Mouse (Mus musculus): ENCODE data around the gene Cracr2b. TPM values are rescaled to one million over a fixed set of nuclear protein-coding genes. Genes with fewer than 3 reads are reported as not detected.

Gene Cracr2b
- polyA plus RNA-seq, 1 experiment from 2014 or later = 23.7 TPM

DNA sequence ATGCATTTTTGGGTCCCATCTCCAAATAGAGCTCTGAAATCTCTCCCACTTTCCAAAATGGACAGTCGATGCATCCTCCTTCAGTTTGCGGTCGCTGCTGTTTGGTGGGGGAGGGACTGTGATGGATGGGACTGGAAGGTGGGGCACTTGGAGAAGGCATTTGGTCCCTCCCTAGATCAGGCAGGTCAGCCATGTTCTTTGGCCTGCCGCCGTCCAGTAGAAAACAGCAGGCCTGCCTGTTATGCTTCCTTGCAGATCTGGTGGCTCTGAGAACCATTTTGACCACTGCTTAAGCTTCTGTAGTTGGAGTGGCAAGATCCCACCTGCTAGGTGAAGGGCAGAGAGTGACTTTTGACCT lies 7.2 kb downstream of the Cracr2b start:
- no peaks in the 10 kb centered on the region for H3K9me3 ChIP-seq (ENCODE audit: low read length)
- WGBS = 4% methylated on average over 5 of the region's 5 CpGs
- H3K4me3 ChIP-seq (ENCODE audit: low read length) = peak overlapping the region; percentile 85
- H3K27ac ChIP-seq (ENCODE audit: low read length) = peak overlapping the region; percentile 97
- peaks cover 50% of the 10 kb centered on the region for H3K4me1 ChIP-seq (ENCODE audit: insufficient read depth, low read length)
- peak overlapping the region; percentile 90 for H3K9ac ChIP-seq (replicated peaks; ENCODE audit: low read length)
- peaks cover 26% of the 10 kb centered on the region for H3K36me3 ChIP-seq (ENCODE audit: insufficient read depth, low read length)
- H3K4me2 ChIP-seq (replicated peaks; ENCODE audit: low read depth, low read length) = peak overlapping the region; percentile 92
- peaks cover 23% of the 10 kb centered on the region for H3K27me3 ChIP-seq (ENCODE audit: insufficient read depth, low read length)
- no peak for ATAC-seq (ENCODE audit: low FRiP score, low TSS enrichment)

- 10% methylated on average over 8 of the region's 8 CpGs for WGBS
- Histone ChIP-seq H3K27ac (ENCODE audit: low read length) (peak overlapping the region; percentile 97), H3K36me3 (ENCODE audit: insufficient read depth, low read length) (peaks cover 26% of the 10 kb centered on the region)
Observed at GRCm38 (mm10) chr7:141468522-141469211, 7.8 kb downstream of the Cracr2b start.

GRCm38 (mm10) chr7:141469352-141469751 lies 8.5 kb downstream of the Cracr2b start:
- peak overlapping the region; percentile 85; the same call in 1 of the 2 replicates for H3K4me3 ChIP-seq (ENCODE audit: low read length)
- no peak for ATAC-seq (ENCODE audit: low FRiP score, low TSS enrichment)
- WGBS = 51% methylated on average over 6 of the region's 6 CpGs

More at GRCm38 (mm10) chr7:141468522-141469211, 7.8 kb downstream of the Cracr2b start:
- Histone ChIP-seq H3K4me3 (ENCODE audit: low read length) (peak overlapping the region; percentile 85), H3K27me3 (ENCODE audit: insufficient read depth, low read length) (peaks cover 18% of the 10 kb centered on the region), H3K9ac (replicated peaks; ENCODE audit: low read length) (peak overlapping the region; percentile 90), H3K9me3 (ENCODE audit: low read length) (no peaks in the 10 kb centered on the region), H3K4me2 (replicated peaks; ENCODE audit: low read depth, low read length) (peak overlapping the region; percentile 92), H3K4me1 (ENCODE audit: insufficient read depth, low read length) (peaks cover 52% of the 10 kb centered on the region)
- peak; percentile 78 for ATAC-seq (ENCODE audit: low FRiP score, low TSS enrichment)

GRCm38 (mm10) chr7:141469901-141470636 lies 9.2 kb downstream of the Cracr2b start:
- Histone ChIP-seq H3K9ac (replicated peaks; ENCODE audit: low read length) (0 out of 2 replicates have a peak overlapping the region, but pooled peaks have one; percentile 90), H3K36me3 (ENCODE audit: insufficient read depth, low read length) (peaks cover 26% of the 10 kb centered on the region), H3K9me3 (ENCODE audit: low read length) (no peaks in the 10 kb centered on the region), H3K4me3 (ENCODE audit: low read length) (no peak overlapping the region), H3K27ac (ENCODE audit: low read length) (peak overlapping the region; percentile 97), H3K27me3 (ENCODE audit: insufficient read depth, low read length) (0 out of 2 replicates have a peak, but pooled peaks cover 5% of the 10 kb centered on the region), H3K4me1 (ENCODE audit: insufficient read depth, low read length) (peaks cover 46% of the 10 kb centered on the region), H3K4me2 (replicated peaks; ENCODE audit: low read depth, low read length) (no peak overlapping the region)
- ATAC-seq (ENCODE audit: low FRiP score, low TSS enrichment) = no peak
- WGBS = 88% methylated on average over 18 of the region's 18 CpGs

More at GRCm38 (mm10) chr7:141469352-141469751, 8.5 kb downstream of the Cracr2b start:
- Histone ChIP-seq H3K27me3 (ENCODE audit: insufficient read depth, low read length) (peaks cover 11% of the 10 kb centered on the region), H3K4me1 (ENCODE audit: insufficient read depth, low read length) (peaks cover 53% of the 10 kb centered on the region), H3K4me2 (replicated peaks; ENCODE audit: low read depth, low read length) (peak overlapping the region; percentile 92), H3K9me3 (ENCODE audit: low read length) (no peaks in the 10 kb centered on the region), H3K9ac (replicated peaks; ENCODE audit: low read length) (peak overlapping the region; percentile 90), H3K27ac (ENCODE audit: low read length) (peak overlapping the region; percentile 97), H3K36me3 (ENCODE audit: insufficient read depth, low read length) (peaks cover 26% of the 10 kb centered on the region)

DNA sequence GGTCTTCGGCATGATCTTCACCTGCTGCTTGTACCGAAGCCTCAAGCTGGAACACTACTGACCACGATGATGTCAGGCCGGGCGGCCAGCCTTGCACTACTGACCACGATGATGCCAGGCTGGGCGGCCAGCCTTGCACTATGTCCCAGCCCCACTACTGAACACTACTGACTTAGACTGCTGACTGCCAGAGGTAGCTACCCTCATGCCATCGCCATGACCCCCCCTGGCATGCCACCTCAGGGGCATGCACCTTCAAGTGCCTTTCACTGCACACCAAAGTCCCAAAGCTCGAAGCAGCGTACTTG lies 9.7 kb downstream of the Cracr2b start:
- Histone ChIP-seq H3K4me1 (ENCODE audit: insufficient read depth, low read length) (peaks cover 42% of the 10 kb centered on the region), H3K4me2 (replicated peaks; ENCODE audit: low read depth, low read length) (no peak overlapping the region), H3K9ac (replicated peaks; ENCODE audit: low read length) (no peak overlapping the region)

DNA sequence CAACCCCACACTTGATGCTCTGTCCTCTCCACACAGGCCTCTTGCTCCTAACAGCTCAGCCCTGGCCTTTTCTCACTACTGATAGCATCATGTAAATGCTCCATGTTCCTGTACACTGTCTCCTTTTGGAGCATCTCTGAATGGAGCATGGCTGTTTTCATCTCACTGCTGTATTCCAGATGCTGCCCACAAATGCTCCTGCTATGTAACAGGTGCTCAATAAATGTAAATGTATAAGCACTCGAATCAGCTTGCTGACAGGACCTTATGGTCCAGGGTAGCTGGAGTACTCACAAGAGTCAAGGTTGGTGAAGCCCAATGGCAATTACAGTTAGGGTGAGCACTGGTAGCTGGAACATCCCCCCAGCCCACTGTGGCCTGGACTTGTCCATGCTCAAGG lies 10.3 kb downstream of the Cracr2b start:
- peaks cover 26% of the 10 kb centered on the region for H3K36me3 ChIP-seq (ENCODE audit: insufficient read depth, low read length)
- no peaks in the 10 kb centered on the region for H3K9me3 ChIP-seq (ENCODE audit: low read length)
- peaks cover 46% of the 10 kb centered on the region for H3K4me1 ChIP-seq (ENCODE audit: insufficient read depth, low read length)
- ATAC-seq (ENCODE audit: low FRiP score, low TSS enrichment) = no peak
- H3K4me3 ChIP-seq (ENCODE audit: low read length) = no peak overlapping the region
- H3K4me2 ChIP-seq (replicated peaks; ENCODE audit: low read depth, low read length) = no peak overlapping the region
- WGBS = 79% methylated on average over 1 of the region's 1 CpGs
- H3K9ac ChIP-seq (replicated peaks; ENCODE audit: low read length) = no peak overlapping the region
- H3K27ac ChIP-seq (ENCODE audit: low read length) = no peak overlapping the region
- H3K27me3 ChIP-seq (ENCODE audit: insufficient read depth, low read length) = no peaks in the 10 kb centered on the region

More for the DNA sequence above, 9.7 kb downstream of the Cracr2b start:
- ATAC-seq (ENCODE audit: low FRiP score, low TSS enrichment) = no peak
- 91% methylated on average over 10 of the region's 10 CpGs for WGBS
- Histone ChIP-seq H3K9me3 (ENCODE audit: low read length) (no peaks in the 10 kb centered on the region), H3K27ac (ENCODE audit: low read length) (no peak overlapping the region), H3K36me3 (ENCODE audit: insufficient read depth, low read length) (peaks cover 26% of the 10 kb centered on the region), H3K27me3 (ENCODE audit: insufficient read depth, low read length) (no peaks in the 10 kb centered on the region), H3K4me3 (ENCODE audit: low read length) (no peak overlapping the region)

DNA sequence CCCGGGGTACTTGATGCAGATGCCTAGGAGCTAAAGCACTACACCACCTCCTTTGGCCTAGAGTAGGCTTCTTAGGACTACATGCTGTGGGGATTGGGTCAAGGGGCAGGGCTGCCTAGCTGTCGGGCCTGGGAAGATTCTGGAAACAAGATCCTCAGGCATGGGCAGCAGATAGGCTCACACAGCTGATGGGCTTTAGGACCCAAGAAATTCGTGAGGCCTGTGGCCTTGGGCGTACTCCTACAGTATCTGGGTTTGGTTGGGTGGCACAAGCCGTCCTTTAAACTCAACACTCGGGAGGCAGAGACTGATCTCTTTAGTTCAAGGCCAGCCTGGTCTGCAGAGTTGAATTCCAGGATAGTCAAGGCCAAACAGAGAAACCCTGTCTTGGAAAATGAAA lies 11.3 kb downstream of the Cracr2b start:
- Histone ChIP-seq H3K4me3 (ENCODE audit: low read length) (no peak overlapping the region), H3K27ac (ENCODE audit: low read length) (no peak overlapping the region), H3K9me3 (ENCODE audit: low read length) (no peaks in the 10 kb centered on the region), H3K27me3 (ENCODE audit: insufficient read depth, low read length) (no peaks in the 10 kb centered on the region), H3K9ac (replicated peaks; ENCODE audit: low read length) (no peak overlapping the region), H3K4me1 (ENCODE audit: insufficient read depth, low read length) (peaks cover 48% of the 10 kb centered on the region), H3K36me3 (ENCODE audit: insufficient read depth, low read length) (peaks cover 26% of the 10 kb centered on the region), H3K4me2 (replicated peaks; ENCODE audit: low read depth, low read length) (no peak overlapping the region)
- 77% methylated on average over 6 of the region's 6 CpGs for WGBS
- ATAC-seq (ENCODE audit: low FRiP score, low TSS enrichment) = no peak

- Histone ChIP-seq H3K27ac (ENCODE audit: low read length) (no peak overlapping the region), H3K4me1 (ENCODE audit: insufficient read depth, low read length) (peaks cover 53% of the 10 kb centered on the region), H3K36me3 (ENCODE audit: insufficient read depth, low read length) (peaks cover 26% of the 10 kb centered on the region), H3K27me3 (ENCODE audit: insufficient read depth, low read length) (no peaks in the 10 kb centered on the region), H3K9ac (replicated peaks; ENCODE audit: low read length) (no peak overlapping the region), H3K4me3 (ENCODE audit: low read length) (no peak overlapping the region), H3K9me3 (ENCODE audit: low read length) (no peaks in the 10 kb centered on the region), H3K4me2 (replicated peaks; ENCODE audit: low read depth, low read length) (no peak overlapping the region)
- WGBS = 75% methylated on average over 6 of the region's 6 CpGs
- ATAC-seq (ENCODE audit: low FRiP score, low TSS enrichment) = no peak
Observed at GRCm38 (mm10) chr7:141472763-141473162, 11.9 kb downstream of the Cracr2b start.

DNA sequence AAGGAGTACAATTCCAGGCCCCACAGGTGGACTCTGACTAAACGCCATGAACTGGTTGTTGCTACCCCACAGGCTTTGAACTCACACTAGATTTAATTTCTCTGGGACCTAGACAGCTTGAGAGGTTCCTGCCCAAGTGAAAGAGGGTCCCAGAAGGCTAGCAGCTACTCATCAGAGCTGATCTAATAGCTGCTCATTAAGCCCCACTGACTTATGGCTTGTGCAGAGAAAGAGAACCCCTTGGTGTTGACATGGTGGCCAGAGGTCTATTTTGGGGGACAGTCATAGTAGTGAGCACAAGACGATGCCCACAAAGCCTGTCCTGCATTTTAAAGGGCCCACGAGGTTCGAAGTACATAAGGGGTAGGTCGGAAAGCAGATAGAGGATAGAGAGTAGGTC lies 13.3 kb downstream of the Cracr2b start:
- H3K4me1 ChIP-seq (ENCODE audit: insufficient read depth, low read length) = peaks cover 48% of the 10 kb centered on the region
- H3K9ac ChIP-seq (replicated peaks; ENCODE audit: low read length) = peak overlapping the region; percentile 90
- H3K4me2 ChIP-seq (replicated peaks; ENCODE audit: low read depth, low read length) = peak overlapping the region; percentile 91
- H3K27me3 ChIP-seq (ENCODE audit: insufficient read depth, low read length) = no peaks in the 10 kb centered on the region
- H3K4me3 ChIP-seq (ENCODE audit: low read length) = peak overlapping the region; percentile 81
- H3K27ac ChIP-seq (ENCODE audit: low read length) = no peak overlapping the region
- no peaks in the 10 kb centered on the region for H3K9me3 ChIP-seq (ENCODE audit: low read length)
- ATAC-seq (ENCODE audit: low FRiP score, low TSS enrichment) = no peak
- WGBS = 7% methylated on average over 5 of the region's 5 CpGs
- peaks cover 26% of the 10 kb centered on the region for H3K36me3 ChIP-seq (ENCODE audit: insufficient read depth, low read length)

Data from kidney, embryonic 16.5 days (tissue).